Mouse (Mus musculus) frontal cortex, postnatal 10 days (tissue): ENCODE measurements around the gene Btbd9.
"Not testable (repeated sequence)": the region's sequence is repeated elsewhere in the genome, so short reads cannot be mapped to it uniquely, and the experiment has no call there.

ENCODE experiments used
- DNase-seq, 2 experiments: peaks; one replicate each; pipeline ENCODE4 v3.0.0; 2022; ENCODE audit warnings: low spot score in 2 of 2, mixed read lengths in 1 of 2

Btbd9 gene

GRCm38 (mm10) chr17:30513034-30513433, 63.3 kb downstream of the Btbd9 start:
- DNase-seq = peak in 1 of 2 experiments; percentile 7

GRCm38 (mm10) chr17:30512531-30512930, 63.8 kb downstream of the Btbd9 start:
- DNase-seq = peak in 1 of 2 experiments; percentile 9

- peak in 1 of 2 experiments; percentile 9 for DNase-seq
Measured at GRCm38 (mm10) chr17:30512007-30512406, 64.3 kb downstream of the Btbd9 start.

GRCm38 (mm10) chr17:30511399-30511798, 64.9 kb downstream of the Btbd9 start:
- DNase-seq = peak in 1 of 2 experiments; percentile 4

- DNase-seq = peak in 1 of 2 experiments; percentile 29
Measured at GRCm38 (mm10) chr17:30510171-30510570, 66.1 kb downstream of the Btbd9 start.

GRCm38 (mm10) chr17:30509646-30510045, 66.6 kb downstream of the Btbd9 start:
- peak in 1 of 2 experiments; percentile 6 for DNase-seq

- DNase-seq = no peak
Measured at GRCm38 (mm10) chr17:30507636-30508576, 68.4 kb downstream of the Btbd9 start.

GRCm38 (mm10) chr17:30506916-30507315, 69.4 kb downstream of the Btbd9 start:
- DNase-seq = no peak

- not testable (repeated sequence) for DNase-seq
Measured at GRCm38 (mm10) chr17:30499541-30499940, 76.7 kb downstream of the Btbd9 start.

- DNase-seq = no peak
Measured at GRCm38 (mm10) chr17:30498779-30499178, 77.5 kb downstream of the Btbd9 start.

- no peak for DNase-seq
Measured at GRCm38 (mm10) chr17:30498376-30498719, 77.9 kb downstream of the Btbd9 start.

- DNase-seq = peak; percentile 48 to 57
Measured at GRCm38 (mm10) chr17:30497525-30498375, 78.5 kb downstream of the Btbd9 start.

- no peak for DNase-seq
Measured at GRCm38 (mm10) chr17:30495567-30495966, 80.7 kb downstream of the Btbd9 start.

- no peak for DNase-seq
Measured at GRCm38 (mm10) chr17:30495154-30495553, 81.1 kb downstream of the Btbd9 start.

GRCm38 (mm10) chr17:30493481-30493880, 82.8 kb downstream of the Btbd9 start:
- no peak for DNase-seq

GRCm38 (mm10) chr17:30492191-30492590, 84.1 kb downstream of the Btbd9 start:
- no peak for DNase-seq

- DNase-seq = no peak
Measured at GRCm38 (mm10) chr17:30491601-30492000, 84.7 kb downstream of the Btbd9 start.

GRCm38 (mm10) chr17:30490601-30491000, 85.7 kb downstream of the Btbd9 start:
- DNase-seq = no peak

GRCm38 (mm10) chr17:30490086-30490485, 86.2 kb downstream of the Btbd9 start:
- no peak for DNase-seq

GRCm38 (mm10) chr17:30489629-30490028, 86.7 kb downstream of the Btbd9 start:
- DNase-seq = no peak

GRCm38 (mm10) chr17:30487695-30488094, 88.6 kb downstream of the Btbd9 start:
- no peak for DNase-seq
